Mouse (Mus musculus): ENCODE data around the gene Pds5b. TPM values are rescaled to one million over a fixed set of nuclear protein-coding genes. Genes with fewer than 3 reads are reported as not detected.
A peak's percentile ranks its signal among the peaks of the same experiment; 100 is the strongest.
"Not testable (repeated sequence)": the region's sequence is repeated elsewhere in the genome, so short reads cannot be mapped to it uniquely, and the experiment has no call there.

The Pds5b gene
- polyA plus RNA-seq, 1 experiment from 2014 or later = 32.0 TPM

GRCm38 (mm10) chr5:150711503-150711902 lies 38.0 kb downstream of the Pds5b start:
- ATAC-seq = no peak
- no peaks in the 10 kb centered on the region for H3K4me1 ChIP-seq
- WGBS = 96% methylated on average over 4 of the region's 4 CpGs

GRCm38 (mm10) chr5:150713431-150713830 lies 39.9 kb downstream of the Pds5b start:
- Histone ChIP-seq H3K4me3 (no peak overlapping the region), H3K9ac (no peak overlapping the region), H3K9me3 (replicated peaks) (no peaks in the 10 kb centered on the region), H3K27me3 (no peaks in the 10 kb centered on the region), H3K36me3 (ENCODE audit: poor library complexity, severe bottlenecking) (no peaks in the 10 kb centered on the region), H3K4me1 (no peaks in the 10 kb centered on the region), H3K27ac (no peak overlapping the region), H3K4me2 (no peak overlapping the region)
- ATAC-seq = no peak

More at GRCm38 (mm10) chr5:150711503-150711902, 38.0 kb downstream of the Pds5b start:
- Histone ChIP-seq H3K27ac (no peak overlapping the region), H3K36me3 (ENCODE audit: poor library complexity, severe bottlenecking) (no peaks in the 10 kb centered on the region), H3K27me3 (no peaks in the 10 kb centered on the region), H3K4me3 (no peak overlapping the region), H3K4me2 (no peak overlapping the region), H3K9ac (no peak overlapping the region), H3K9me3 (replicated peaks) (no peaks in the 10 kb centered on the region)

GRCm38 (mm10) chr5:150717775-150718174 lies 44.2 kb downstream of the Pds5b start:
- Histone ChIP-seq H3K27me3 (no peaks in the 10 kb centered on the region), H3K4me3 (no peak overlapping the region), H3K36me3 (ENCODE audit: poor library complexity, severe bottlenecking) (peaks cover 11% of the 10 kb centered on the region; the same call in 1 of the 2 replicates), H3K9ac (no peak overlapping the region), H3K9me3 (replicated peaks) (no peaks in the 10 kb centered on the region), H3K4me2 (no peak overlapping the region), H3K4me1 (no peaks in the 10 kb centered on the region), H3K27ac (no peak overlapping the region)
- 4% methylated on average over 4 of the region's 4 CpGs for WGBS
- ATAC-seq = peak; percentile 80

- Histone ChIP-seq H3K4me2 (no peak overlapping the region), H3K9me3 (replicated peaks) (no peaks in the 10 kb centered on the region), H3K27ac (no peak overlapping the region), H3K9ac (no peak overlapping the region), H3K27me3 (no peaks in the 10 kb centered on the region), H3K4me1 (no peaks in the 10 kb centered on the region), H3K36me3 (ENCODE audit: poor library complexity, severe bottlenecking) (peaks cover 36% of the 10 kb centered on the region), H3K4me3 (no peak overlapping the region)
- WGBS = 84% methylated on average over 1 of the region's 1 CpGs
- no peak for ATAC-seq
These were observed 51.1 kb downstream of the Pds5b start for GRCm38 (mm10) chr5:150724641-150725040.

- H3K4me1 ChIP-seq; H3K4me2 ChIP-seq; ATAC-seq; H3K27me3 ChIP-seq; H3K9ac ChIP-seq; H3K4me3 ChIP-seq; H3K27ac ChIP-seq; H3K9me3 ChIP-seq (replicated peaks): not testable (repeated sequence)
- H3K36me3 ChIP-seq (ENCODE audit: poor library complexity, severe bottlenecking) = peaks cover 29% of the 10 kb centered on the region
- WGBS = 85% methylated on average over 3 of the region's 3 CpGs
These were observed 63.5 kb downstream of the Pds5b start for GRCm38 (mm10) chr5:150737028-150737427.

- no peak overlapping the region for H3K27ac ChIP-seq
- no peaks in the 10 kb centered on the region for H3K9me3 ChIP-seq (replicated peaks)
- no peak overlapping the region for H3K9ac ChIP-seq
- 89% methylated on average over 7 of the region's 7 CpGs for WGBS
- H3K4me2 ChIP-seq = no peak overlapping the region
- peaks cover 26% of the 10 kb centered on the region for H3K36me3 ChIP-seq (ENCODE audit: poor library complexity, severe bottlenecking)
- no peak for ATAC-seq
- no peaks in the 10 kb centered on the region; the same call in 1 of the 2 replicates for H3K4me1 ChIP-seq
- no peak overlapping the region for H3K4me3 ChIP-seq
- no peaks in the 10 kb centered on the region for H3K27me3 ChIP-seq
These were observed 65.8 kb downstream of the Pds5b start for GRCm38 (mm10) chr5:150739311-150739710.

GRCm38 (mm10) chr5:150740597-150740996 lies 67.1 kb downstream of the Pds5b start:
- H3K9me3 ChIP-seq (replicated peaks) = no peaks in the 10 kb centered on the region
- no peak overlapping the region for H3K4me2 ChIP-seq
- no peaks in the 10 kb centered on the region; the same call in 1 of the 2 replicates for H3K4me1 ChIP-seq
- no peak overlapping the region for H3K27ac ChIP-seq
- no peak for ATAC-seq
- 10% methylated on average over 1 of the region's 2 CpGs for WGBS
- no peak overlapping the region for H3K9ac ChIP-seq
- peaks cover 20% of the 10 kb centered on the region for H3K36me3 ChIP-seq (ENCODE audit: poor library complexity, severe bottlenecking)
- no peaks in the 10 kb centered on the region for H3K27me3 ChIP-seq
- H3K4me3 ChIP-seq = no peak overlapping the region

GRCm38 (mm10) chr5:150756623-150757022 lies 83.1 kb downstream of the Pds5b start:
- H3K4me1 ChIP-seq = no peaks in the 10 kb centered on the region
- no peaks in the 10 kb centered on the region for H3K9me3 ChIP-seq (replicated peaks)
- H3K4me3 ChIP-seq = no peak overlapping the region
- no peak overlapping the region for H3K9ac ChIP-seq
- no peak overlapping the region for H3K4me2 ChIP-seq
- no peak for ATAC-seq
- H3K36me3 ChIP-seq (ENCODE audit: poor library complexity, severe bottlenecking) = peaks cover 38% of the 10 kb centered on the region
- no peak overlapping the region for H3K27ac ChIP-seq
- 97% methylated on average over 5 of the region's 5 CpGs for WGBS
- H3K27me3 ChIP-seq = no peaks in the 10 kb centered on the region

- Histone ChIP-seq H3K27ac (no peak overlapping the region), H3K9ac (no peak overlapping the region)
These were observed 98.9 kb downstream of the Pds5b start for GRCm38 (mm10) chr5:150772403-150772802.

GRCm38 (mm10) chr5:150773083-150773482 lies 99.5 kb downstream of the Pds5b start:
- H3K27ac ChIP-seq = no peak overlapping the region
- H3K9ac ChIP-seq = no peak overlapping the region
- no peaks in the 10 kb centered on the region for H3K27me3 ChIP-seq
- peaks cover 6% of the 10 kb centered on the region for H3K4me1 ChIP-seq
- H3K36me3 ChIP-seq (ENCODE audit: poor library complexity, severe bottlenecking) = peaks cover 19% of the 10 kb centered on the region
- no peak for ATAC-seq
- H3K9me3 ChIP-seq (replicated peaks) = no peaks in the 10 kb centered on the region
- no peak overlapping the region for H3K4me2 ChIP-seq
- no peak overlapping the region for H3K4me3 ChIP-seq

More at GRCm38 (mm10) chr5:150772403-150772802, 98.9 kb downstream of the Pds5b start:
- 35% methylated on average over 5 of the region's 5 CpGs for WGBS
- H3K4me3 ChIP-seq = no peak overlapping the region
- H3K4me1 ChIP-seq = peaks cover 6% of the 10 kb centered on the region
- ATAC-seq = no peak
- no peaks in the 10 kb centered on the region for H3K27me3 ChIP-seq
- H3K4me2 ChIP-seq = no peak overlapping the region
- H3K9me3 ChIP-seq (replicated peaks) = no peaks in the 10 kb centered on the region
- peaks cover 18% of the 10 kb centered on the region for H3K36me3 ChIP-seq (ENCODE audit: poor library complexity, severe bottlenecking)

GRCm38 (mm10) chr5:150788261-150788660 lies 114.7 kb downstream of the Pds5b start:
- Histone ChIP-seq H3K9me3 (replicated peaks) (no peaks in the 10 kb centered on the region), H3K4me3 (no peak overlapping the region), H3K4me1 (no peaks in the 10 kb centered on the region), H3K27ac (no peak overlapping the region), H3K9ac (no peak overlapping the region), H3K36me3 (ENCODE audit: poor library complexity, severe bottlenecking) (peaks cover 55% of the 10 kb centered on the region), H3K4me2 (no peak overlapping the region), H3K27me3 (no peaks in the 10 kb centered on the region)
- ATAC-seq = no peak
- WGBS = 88% methylated on average over 4 of the region's 4 CpGs

GRCm38 (mm10) chr5:150789039-150789438 lies 115.5 kb downstream of the Pds5b start:
- no peak for ATAC-seq
- Histone ChIP-seq H3K36me3 (ENCODE audit: poor library complexity, severe bottlenecking) (peaks cover 52% of the 10 kb centered on the region), H3K4me2 (no peak overlapping the region), H3K9ac (no peak overlapping the region), H3K4me3 (no peak overlapping the region), H3K4me1 (no peaks in the 10 kb centered on the region), H3K27me3 (no peaks in the 10 kb centered on the region), H3K9me3 (replicated peaks) (no peaks in the 10 kb centered on the region), H3K27ac (no peak overlapping the region)
- whole genome bisulfite sequencing = 95% methylated on average over 2 of the region's 2 CpGs

- ATAC-seq = no peak
- Histone ChIP-seq H3K9ac (no peak overlapping the region), H3K4me3 (no peak overlapping the region), H3K36me3 (ENCODE audit: poor library complexity, severe bottlenecking) (peaks cover 57% of the 10 kb centered on the region), H3K4me2 (no peak overlapping the region), H3K27me3 (no peaks in the 10 kb centered on the region), H3K9me3 (replicated peaks) (no peaks in the 10 kb centered on the region), H3K4me1 (no peaks in the 10 kb centered on the region), H3K27ac (no peak overlapping the region)
- WGBS = 96% methylated on average over 6 of the region's 6 CpGs
These were observed 120.6 kb downstream of the Pds5b start for GRCm38 (mm10) chr5:150794181-150794580.

All from forebrain, embryonic 13.5 days (tissue).